Mouse (Mus musculus): Measurements from ENCODE around the gene Sptbn4.
A peak's percentile ranks its signal among the peaks of the same experiment; 100 is the strongest.

Sptbn4 gene

DNA sequence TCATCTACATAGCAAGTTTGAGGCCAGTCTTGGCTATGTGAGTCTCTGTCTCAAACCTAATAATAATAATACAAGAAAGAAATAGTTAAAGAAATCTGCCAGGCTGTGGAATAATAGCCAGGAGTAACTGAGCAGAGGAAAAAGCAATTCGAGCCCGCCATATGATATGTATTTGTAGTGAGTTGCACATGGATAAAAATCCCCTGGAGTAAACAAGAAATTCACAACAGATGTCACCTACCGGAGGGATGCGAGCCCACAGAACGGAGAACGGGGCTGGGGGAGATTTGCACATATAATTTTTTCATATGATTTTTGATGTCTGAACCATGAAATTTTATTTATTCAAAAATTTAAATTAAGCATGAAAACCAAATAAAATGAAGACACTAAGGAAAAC lies 67.7 kb downstream of the Sptbn4 start:
- no peak for DNase-seq

DNA sequence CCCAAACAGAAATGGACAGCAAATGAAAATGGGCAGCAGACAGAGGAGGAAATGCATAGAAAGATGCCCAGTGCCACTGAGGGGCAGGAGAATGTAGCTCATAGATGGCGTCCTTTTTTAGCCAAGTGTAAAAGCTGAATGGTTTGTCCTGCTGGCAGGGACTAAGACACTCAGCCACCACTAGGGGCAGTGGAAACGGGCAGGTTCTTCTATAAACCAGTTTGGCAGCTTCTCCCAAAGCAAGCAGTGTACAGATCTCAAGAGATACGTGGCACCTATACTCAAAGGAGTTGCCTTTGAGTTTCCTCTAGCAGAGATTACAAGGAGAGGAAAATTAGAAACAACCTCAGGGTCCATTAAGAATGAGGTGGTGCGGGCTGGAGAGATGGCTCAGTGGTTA lies 69.1 kb downstream of the Sptbn4 start:
- peak; percentile 62 for DNase-seq

DNA sequence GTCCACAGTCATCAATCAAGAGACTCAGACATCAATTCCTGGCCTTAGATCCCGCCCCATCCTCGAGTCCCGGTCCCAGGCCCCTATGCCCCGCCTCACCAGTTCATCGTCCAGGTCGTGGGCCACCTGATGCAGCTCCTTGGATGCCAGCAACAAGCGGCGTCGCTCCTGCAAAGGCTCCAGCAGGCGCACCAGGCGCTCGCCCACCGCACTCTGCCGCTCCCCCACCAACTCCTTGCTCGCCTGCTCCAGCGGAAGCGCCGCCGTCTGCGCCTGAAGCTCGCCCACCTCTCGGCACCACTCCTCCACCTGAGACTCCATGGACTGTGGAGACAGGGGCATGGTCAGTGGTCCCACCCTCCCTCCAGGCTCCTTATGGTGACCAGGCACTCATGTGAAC lies 72.2 kb downstream of the Sptbn4 start:
- DNase-seq: no peak

DNA sequence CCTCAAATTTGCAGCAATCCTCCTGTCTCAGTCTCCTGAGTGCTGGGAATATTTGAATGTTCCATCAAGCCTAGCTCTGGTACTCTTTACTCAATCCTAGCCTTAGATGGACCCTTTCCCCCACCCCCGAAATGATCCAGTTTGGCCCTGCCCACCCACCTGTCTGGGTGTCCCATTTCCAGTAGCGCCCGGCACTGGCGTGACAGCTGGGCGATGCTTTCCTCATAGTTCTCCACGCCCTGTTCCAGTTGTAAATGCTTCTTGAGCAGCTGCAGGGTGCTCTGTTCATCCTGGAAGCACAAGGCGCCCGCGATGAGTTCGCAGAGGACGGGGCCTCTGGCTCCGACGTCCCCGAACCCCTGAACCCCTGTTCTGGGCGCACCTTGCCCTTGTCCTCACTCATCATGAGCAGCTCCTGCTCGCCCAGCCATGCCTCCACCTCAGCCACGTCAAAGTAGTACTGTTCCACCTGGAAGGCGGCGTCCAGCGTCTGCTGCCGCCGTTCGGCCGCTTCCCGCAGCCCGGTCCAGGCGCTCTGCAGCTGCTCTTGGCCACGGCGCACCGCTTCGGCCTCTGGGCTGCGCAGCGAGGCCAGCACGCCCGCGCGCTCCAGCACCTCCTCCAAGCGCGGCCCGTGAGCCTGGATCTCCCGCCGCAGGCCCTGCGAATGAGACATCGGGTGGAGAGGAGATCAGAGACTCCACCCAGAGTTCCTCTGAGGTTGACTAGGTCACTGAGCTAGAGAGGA lies 75.6 kb downstream of the Sptbn4 start:
- DNase-seq: no peak

DNA sequence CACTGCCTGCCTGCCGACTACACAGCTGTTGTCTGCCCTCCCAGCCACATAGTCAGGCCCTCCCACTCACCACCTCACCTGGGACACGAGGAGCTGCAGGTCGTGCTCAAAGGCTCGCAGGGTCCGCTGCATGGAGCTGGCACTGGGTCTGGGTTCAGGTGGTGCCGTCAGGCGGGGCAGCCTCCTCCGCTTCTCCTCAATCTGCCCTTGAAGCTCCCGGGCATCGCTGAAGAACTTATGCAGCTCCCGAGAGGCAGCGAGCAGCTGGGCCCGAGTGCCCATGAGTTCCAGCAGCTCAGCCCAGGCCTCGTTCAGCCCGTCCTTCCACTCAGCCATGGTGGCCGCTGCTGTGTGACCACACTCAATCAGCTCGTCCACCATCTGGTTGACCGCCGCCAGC lies 78.4 kb downstream of the Sptbn4 start:
- DNase-seq: no peak

DNA sequence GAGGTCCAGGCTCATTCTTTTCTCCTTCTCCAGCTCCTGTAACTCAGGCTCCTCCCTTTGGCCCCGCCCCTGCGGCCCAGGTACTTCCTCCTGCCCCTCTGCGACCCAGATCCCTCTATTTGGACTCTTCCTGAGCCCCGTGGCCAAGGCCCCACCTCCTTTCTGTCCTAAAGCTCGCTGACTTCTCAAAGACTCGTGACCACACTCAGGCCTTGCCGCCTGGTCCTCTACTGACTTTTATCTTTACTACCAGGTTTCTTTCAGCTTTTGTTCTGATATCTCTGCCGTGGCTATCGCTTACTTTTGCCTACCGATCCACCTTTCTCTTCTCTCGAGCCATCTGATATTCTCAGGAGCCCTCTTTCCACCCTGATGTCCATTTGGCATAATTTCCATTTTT lies 79.5 kb downstream of the Sptbn4 start:
- no peak for DNase-seq

DNA sequence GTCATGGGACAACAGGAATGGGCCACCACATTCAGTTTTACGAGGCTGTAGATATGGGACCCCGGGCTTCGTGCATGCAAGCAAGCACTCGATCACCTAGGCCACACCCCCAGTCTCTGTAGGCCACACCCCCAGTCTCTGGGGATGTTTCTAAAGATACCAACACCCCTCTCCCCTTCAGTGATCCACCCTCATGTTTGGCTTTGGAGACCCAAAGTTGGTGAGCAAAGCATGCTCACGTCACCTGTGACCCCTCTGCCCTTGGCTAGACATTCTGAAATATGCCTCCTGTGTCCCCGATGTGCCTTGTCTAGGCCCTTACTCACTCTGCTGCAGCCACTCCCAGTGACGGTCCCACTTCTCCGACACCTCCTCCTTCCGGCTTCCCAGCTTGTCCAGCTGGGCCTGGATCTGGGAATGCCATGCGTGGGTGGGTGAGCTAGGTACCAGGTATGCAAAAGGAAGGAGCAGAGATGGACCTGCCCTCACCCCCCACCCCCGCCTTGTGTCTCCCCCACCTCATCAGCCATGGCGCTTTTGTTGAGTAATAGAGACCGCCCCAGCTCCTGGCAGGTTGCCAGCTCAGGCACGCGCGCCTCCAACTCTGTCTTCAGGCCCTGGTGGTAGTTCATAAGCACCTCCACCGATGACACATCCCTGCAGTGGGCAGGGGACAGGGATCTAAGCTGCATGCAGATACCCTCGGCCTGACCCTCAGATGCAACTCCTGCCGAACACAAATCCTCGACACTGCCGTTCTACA lies 81.2 kb downstream of the Sptbn4 start:
- DNase-seq: no peak

DNA sequence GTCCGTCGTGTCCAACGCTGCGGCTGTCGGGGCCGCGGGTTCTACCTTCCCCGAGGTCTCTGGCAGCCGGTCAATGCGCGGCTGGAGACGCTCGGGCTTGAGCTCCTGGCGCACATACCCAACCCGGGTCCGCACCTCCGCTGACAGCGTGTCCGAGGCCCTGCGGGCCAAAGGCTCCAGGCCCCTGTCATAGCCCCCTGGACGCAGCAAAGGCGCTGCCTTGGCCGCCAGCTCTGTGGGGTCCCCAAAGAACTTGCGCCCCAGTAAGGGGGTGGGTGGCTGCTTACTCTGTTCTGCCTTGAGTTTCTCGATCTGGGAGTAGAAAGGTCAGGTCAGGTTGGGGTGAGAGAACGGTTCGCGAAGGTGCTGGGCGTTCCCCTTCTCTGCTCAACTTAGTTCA lies 83.1 kb downstream of the Sptbn4 start:
- DNase-seq: no peak

DNA sequence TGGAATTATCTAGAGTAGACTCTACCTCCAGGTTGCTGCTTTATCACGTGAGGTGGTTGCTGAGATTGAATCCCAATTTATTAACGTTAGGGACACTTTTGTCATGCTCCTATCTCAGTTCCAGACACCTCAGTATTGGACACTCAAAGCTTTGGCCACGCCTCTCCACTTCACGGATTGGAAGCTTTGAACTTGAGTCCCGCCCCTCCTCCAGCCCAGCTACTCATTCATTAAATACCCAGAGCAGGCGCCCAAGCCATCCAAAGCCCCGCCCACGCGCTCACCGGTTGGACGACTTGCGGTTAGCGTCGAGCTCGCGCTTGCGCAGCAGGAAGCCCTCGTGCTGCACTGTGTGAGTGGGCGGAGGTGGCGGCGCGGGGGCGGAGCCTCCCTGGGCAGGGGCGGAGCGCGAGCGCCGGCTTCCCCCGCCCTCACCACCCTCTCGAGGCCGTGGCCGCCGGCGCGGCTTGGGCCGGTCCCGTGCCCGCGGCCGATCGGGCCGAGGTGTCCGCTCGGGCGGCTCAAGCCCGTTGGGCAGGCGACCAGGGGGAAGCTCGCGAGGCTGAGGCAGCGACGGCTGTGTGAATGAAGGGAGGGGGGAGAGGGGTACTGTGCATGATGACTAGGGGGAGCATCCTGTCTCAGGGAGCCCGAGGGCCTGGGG lies 86.1 kb downstream of the Sptbn4 start:
- DNase-seq: peak; percentile 100

DNA sequence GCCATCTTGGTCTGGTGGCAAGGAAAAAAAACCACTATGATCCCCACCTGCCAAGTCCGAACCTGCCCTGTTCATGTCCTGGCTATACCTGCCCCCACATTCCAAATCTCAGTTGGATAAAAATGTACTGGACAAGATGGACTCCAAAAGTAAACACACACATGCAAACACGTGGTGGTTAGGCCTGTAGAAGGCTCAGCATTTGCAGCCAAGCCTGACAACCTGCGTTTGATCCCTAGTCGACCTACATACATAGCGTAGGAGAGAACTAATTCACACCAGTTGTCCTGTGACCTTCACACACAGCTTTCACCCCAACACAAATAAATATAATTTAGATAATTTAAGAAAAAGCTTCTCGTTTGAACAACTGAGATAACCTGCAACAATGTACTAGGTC lies 86.7 kb downstream of the Sptbn4 start:
- DNase-seq: no peak

DNA sequence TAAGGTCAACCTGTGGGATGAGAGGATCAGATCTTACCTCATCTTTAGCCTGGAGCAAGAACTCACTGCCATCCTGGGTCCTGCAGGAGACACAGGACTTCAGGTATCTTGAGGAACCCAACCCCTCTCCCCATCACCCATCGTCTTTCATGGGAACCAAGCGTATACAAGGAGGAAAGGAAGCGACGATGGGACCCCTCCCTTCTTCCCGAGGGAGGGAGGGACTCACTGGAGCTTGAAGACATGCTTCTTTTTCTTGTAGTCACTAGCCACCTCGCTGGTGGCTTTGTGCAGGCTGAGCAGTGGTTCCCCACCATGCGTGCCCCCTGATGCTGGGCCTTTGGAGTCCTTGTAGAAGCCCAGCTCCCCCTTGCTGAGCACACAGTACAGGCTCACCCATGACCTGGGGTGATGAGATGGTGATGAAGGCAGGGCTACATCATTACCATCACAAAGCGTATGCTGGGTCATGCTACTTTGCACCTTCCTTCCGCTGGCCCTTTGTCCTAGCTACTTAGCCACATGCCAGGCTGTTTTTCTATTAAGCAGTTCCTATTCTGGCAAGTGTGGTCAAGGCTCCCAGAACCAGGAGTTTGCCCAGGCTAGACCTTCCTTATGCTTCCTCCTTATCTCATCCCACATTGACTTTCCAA lies 87.7 kb downstream of the Sptbn4 start:
- DNase-seq: no peak

DNA sequence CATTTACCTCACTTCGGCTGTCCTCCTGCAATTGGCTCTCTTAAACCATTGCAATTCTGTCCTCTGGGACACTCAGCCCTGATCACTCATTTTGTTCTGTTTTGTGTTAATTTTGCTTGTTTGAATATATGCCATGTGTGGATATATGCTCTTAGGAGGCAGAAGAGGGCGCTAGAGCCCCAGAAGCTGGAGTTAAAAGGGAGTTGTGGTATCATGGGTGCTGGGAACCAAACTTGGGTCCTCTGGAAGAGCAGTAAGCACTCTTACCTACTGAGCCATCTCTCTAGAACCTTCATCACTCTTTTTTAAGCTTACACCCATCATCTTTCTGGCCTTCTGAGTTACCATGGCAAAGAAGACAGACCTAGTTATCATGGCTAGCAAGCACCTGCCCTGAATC lies 88.3 kb downstream of the Sptbn4 start:
- DNase-seq: no peak

DNA sequence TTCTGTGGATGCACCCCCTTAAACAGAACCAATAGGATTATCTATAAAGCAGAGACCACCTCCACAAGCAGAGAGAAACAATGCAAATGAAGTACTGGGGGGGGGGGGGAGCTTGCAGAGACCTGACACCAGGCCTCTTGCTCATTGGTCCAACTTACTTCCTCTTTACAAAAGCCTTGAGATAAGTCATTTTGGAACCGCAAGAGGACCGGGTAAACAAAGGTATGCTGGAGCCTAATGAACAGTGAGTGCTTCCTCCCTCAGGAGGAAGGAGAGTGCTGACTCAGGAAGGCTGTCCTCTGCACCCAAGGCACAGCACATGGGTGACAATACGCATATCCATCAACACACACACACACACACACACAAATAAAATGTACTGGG lies 89.9 kb downstream of the Sptbn4 start:
- DNase-seq: no peak

DNA sequence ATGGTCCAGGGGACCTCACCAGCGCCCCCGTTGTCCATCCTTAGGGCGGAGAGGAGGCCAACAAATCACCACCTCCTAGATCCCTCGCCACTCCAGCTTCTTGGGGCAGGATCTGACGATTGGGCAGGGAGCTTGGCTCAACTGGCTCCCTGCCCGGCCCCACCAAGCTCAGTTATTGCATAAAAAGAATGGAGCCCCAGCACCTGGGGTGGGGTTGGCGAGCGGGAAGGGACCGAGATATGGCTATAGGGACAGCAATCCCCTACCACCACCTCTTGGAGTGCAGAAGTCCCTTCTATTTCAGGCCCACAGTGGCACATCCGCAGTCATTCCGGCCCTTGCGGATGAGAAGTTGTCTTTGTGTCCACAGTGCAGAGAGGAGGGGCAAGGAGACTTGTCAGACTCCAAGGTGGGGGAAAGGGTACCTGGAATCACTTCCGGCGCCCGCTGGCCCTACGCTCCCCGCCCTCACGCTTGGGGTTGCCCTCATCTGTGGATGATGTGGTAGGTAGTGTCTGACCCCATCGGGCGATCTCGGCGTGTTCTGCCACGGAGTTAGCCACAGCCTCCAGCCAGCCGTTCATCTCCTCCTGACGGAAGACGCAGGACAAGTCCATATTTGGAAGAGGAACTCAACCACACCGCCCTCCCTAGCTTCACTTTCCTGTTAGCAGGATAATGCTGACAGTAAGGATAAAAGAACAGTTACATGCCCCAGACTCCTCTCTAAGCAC lies 90.5 kb downstream of the Sptbn4 start, which contains the start of gene Gm20479:
TSS of gene Gm20479 (minus strand) at position 559 of the 734 bp plus-strand sequence.
- peak; percentile 74 for DNase-seq

DNA sequence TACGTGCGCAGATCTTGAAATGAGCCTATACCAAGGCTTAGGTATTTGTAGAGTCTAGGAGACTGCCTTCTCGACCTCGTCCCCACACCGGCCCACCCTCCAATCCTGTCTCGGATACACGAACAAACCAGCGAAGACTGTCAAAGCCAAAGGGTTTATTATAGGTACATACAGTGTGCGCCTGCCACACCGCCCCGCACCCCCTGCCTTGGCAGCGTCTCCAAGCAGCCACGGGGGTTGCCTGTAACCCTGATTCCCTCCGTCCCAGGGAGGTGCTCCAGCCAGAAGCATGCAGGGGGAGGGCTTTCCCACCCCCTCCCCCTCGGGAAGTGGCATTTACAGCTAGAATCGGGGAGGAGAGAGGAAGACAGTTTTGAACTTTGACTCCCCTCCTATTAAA lies 91.2 kb downstream of the Sptbn4 start:
- DNase-seq: peak; percentile 82

DNA sequence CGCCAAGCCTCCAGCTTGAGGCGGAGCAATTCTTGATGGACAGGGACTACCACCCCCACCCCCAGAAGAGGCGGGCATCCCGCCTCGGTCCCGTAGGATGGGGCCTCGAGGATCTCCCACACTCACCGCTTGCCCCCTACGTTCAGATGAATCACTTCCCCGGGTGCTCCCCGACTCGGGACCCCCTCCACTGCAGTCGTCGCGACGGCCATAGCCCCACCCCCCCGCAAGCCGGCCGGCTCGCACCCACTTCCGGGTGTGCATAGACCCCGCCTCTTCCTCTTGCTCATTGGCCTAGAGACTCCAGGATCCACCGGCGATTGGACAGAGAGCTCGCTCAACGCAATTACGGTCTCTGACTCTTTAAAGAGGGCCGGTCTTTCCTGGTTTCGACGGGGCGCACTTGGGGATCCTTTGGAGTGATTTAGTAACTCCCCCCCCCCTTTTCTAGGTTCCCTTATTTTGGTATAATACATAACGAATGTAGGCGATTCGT lies 91.7 kb downstream of the Sptbn4 start, which contains the start of gene Shkbp1:
TSS of gene Shkbp1 (minus strand) at position 275 of the 496 bp plus-strand sequence.
- peak; percentile 93 for DNase-seq

DNA sequence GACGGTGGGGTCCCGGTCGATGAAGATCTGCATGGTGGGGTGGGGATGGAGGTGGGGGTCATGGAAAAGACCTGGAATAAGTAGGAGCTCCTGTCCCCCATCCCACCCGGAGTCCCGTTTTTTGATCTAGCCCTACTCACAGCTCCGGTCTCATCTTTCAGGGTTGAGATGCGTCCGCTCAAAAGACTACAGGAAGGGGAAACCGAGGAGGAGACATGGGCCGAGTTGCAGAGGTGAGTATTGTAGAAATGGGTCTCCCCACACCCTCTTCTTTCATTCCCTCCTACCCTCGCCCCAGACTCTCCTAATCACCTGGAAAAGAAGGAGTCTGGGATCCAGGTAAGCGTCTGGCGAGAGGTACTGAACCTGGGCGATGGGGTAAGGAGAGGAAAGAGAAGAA lies 92.2 kb downstream of the Sptbn4 start:
- no peak for DNase-seq

DNA sequence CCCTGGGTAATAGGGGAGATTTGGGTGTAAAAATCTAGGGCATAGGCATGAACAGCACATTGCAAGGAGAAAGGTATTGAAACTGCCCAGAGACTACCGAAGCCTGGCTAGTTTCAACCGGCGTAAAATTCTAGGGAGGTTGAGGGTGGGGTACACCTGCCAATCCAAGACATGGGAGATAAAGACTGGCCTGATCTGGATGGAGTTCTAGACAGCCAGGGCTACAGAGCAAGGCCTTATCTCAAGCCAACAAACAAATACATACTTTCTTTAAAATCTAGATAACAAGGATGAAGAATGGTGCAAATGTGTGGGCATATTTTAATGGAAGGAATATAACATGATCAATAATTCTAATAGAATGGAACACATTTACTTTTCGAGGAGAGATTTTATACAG lies 92.7 kb downstream of the Sptbn4 start:
- no peak for DNase-seq

DNA sequence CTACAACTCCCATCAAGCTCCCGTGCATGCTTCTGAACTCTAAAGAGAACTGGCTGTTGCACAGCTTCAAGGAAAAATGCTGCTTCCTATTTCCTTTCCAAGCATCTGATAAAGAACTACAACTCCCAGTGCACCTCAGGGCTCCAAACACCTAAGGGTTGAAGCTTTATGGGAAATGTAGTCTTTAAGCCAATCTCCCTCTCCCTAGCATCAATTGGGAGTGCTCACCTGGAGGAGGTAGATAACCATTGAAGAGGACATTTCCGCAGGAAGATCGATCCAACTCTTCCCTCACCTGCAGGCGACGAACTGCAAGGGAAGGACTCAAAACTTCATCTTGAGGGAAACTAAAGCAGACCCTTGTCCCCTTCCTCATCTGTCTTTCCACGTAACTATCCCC lies 93.3 kb downstream of the Sptbn4 start:
- no peak for DNase-seq

DNA sequence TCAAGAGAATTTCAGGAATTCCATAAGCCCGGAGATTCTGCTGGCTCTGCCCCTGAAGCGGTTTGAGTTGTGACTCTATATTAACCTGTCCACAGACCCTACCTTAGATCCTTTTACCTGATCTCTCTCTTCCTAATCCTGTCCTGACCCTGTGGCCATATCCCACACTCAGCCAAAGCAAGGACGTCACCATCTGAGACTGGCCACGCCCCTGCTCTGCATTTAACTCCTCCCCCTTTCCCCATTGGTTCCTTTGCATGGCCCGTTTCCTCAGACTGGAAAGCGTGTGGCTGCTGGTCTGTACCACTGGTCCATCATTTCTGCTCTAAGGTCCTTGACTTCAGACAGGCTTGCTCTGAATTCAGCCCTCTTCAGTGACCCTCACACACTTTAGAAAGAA lies 102.0 kb downstream of the Sptbn4 start:
- DNase-seq: no peak

DNA sequence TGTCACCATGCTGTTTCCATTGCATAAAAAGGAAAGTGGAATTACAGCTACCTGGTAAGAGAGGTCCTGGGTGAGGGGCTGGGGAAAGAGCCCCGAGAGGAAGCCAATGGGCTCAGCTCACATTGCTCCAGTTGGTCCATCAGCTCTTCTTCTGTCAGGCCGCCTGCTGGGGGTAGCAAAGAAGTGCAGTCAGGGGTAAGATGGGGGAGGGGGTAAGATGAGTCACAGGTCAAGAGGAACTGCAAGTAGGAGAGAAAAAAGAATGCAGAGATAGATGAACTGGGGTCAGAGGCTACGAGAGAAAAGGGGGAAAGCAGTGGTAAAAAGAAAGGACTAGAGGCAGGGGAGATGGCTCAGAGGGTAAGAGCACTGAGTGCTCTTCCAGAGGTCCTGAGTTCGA lies 104.9 kb downstream of the Sptbn4 start:
- DNase-seq: no peak

DNA sequence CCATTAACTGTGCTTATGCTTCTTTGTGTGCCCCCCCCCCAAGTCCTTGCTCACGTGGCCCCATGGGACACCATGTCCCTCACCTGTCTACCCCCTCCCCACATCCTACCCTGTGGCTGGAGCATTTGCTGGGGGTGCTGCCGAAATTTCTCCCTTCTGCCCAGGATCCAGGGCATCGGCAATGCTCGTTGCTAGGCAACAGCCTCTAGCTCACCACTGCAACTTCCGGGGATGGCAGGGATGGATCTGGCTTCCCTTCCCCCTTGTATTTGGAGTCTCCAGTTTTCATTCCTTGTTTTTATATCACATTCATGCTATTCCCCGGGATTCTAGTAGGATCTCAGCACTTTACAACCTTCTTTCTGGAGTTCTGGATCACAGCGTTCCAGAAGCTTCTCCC lies 108.0 kb downstream of the Sptbn4 start:
- no peak for DNase-seq
